ENCODE assay signal across 16 mouse cellular contexts in genomic region chr1:34613801-34614200, GRCm38 (mm10).
"Had no signal": no experiment of that assay in that cellular context is flagged by ENCODE, and none has a peak within 500 bp of the region (broad histone marks: within the 10 kb centered on the region; RNA-seq: fewer than 3 reads in every experiment).

No protein-coding gene starts in this region.

- DNase-seq: heart, postnatal 10 days; heart, postnatal 14 days; heart, postnatal 36 days; heart, postnatal 4 days; kidney, adult 11 months; kidney, adult 18-20 months; kidney, adult 2 months; kidney, adult 8-10 months; kidney, adult 9 months; kidney, postnatal 10 days; kidney, postnatal 14 days; kidney, postnatal 25 days; kidney, postnatal 36 days; kidney, postnatal 4 days; layer of hippocampus, adult 9-11 months; layer of hippocampus, postnatal 36 days had no signal
